Mouse (Mus musculus): ENCODE data around the gene Tmem63b. TPM values are rescaled to one million over a fixed set of nuclear protein-coding genes. Genes with fewer than 3 reads are reported as not detected.

Tmem63b gene
- polyA plus RNA-seq, 1 experiment from 2014 or later = 35.6 TPM

GRCm38 (mm10) chr17:45682843-45683242 is 3.9 kb downstream of the Tmem63b start:
- Histone ChIP-seq H3K4me2 (replicated peaks; ENCODE audit: low read depth, low read length) (no peak overlapping the region), H3K4me3 (ENCODE audit: low read length) (no peak overlapping the region), H3K36me3 (ENCODE audit: insufficient read depth, low read length) (peaks cover 4% of the 10 kb centered on the region; the same call in 1 of the 2 replicates), H3K9ac (replicated peaks; ENCODE audit: low read length) (no peak overlapping the region; the same call in 1 of the 2 replicates), H3K27me3 (ENCODE audit: insufficient read depth, low read length) (no peaks in the 10 kb centered on the region), H3K4me1 (ENCODE audit: insufficient read depth, low read length) (peaks cover 28% of the 10 kb centered on the region), H3K9me3 (ENCODE audit: low read length) (no peaks in the 10 kb centered on the region), H3K27ac (ENCODE audit: low read length) (no peak overlapping the region)
- no peak for ATAC-seq (ENCODE audit: low FRiP score, low TSS enrichment)
- 85% methylated on average over 4 of the region's 4 CpGs for WGBS

DNA sequence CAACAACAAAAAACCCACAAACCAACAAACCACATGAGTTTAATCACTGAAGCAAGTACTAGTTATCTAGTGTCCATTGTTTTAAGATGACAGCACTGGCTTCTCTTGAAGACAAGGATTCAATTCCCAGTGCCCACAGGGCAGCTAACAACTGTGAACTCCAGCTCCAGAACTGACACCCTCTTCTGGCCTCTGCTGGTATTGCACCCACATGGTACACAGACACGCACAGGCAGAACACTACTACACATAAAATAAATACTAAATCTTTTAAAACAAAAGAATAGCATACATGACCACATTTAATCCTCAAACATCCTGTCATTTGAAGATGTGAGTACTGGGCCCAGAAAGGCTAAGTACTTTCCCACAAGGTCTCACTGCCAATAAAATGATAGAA is 5.1 kb downstream of the Tmem63b start:
- Histone ChIP-seq H3K4me3 (ENCODE audit: low read length) (no peak overlapping the region), H3K4me1 (ENCODE audit: insufficient read depth, low read length) (peaks cover 17% of the 10 kb centered on the region), H3K9me3 (ENCODE audit: low read length) (no peaks in the 10 kb centered on the region), H3K4me2 (replicated peaks; ENCODE audit: low read depth, low read length) (no peak overlapping the region), H3K27ac (ENCODE audit: low read length) (no peak overlapping the region), H3K36me3 (ENCODE audit: insufficient read depth, low read length) (peaks cover 10% of the 10 kb centered on the region; the same call in 1 of the 2 replicates), H3K9ac (replicated peaks; ENCODE audit: low read length) (no peak overlapping the region), H3K27me3 (ENCODE audit: insufficient read depth, low read length) (no peaks in the 10 kb centered on the region)
- no peak for ATAC-seq (ENCODE audit: low FRiP score, low TSS enrichment)
- WGBS = 97% methylated on average over 1 of the region's 1 CpGs

GRCm38 (mm10) chr17:45680391-45680980 is 6.2 kb downstream of the Tmem63b start:
- H3K27me3 ChIP-seq (ENCODE audit: insufficient read depth, low read length) = no peaks in the 10 kb centered on the region
- H3K4me1 ChIP-seq (ENCODE audit: insufficient read depth, low read length) = peaks cover 17% of the 10 kb centered on the region
- H3K4me3 ChIP-seq (ENCODE audit: low read length) = no peak overlapping the region
- peak overlapping the region; percentile 16; the same call in 1 of the 2 replicates for H3K4me2 ChIP-seq (replicated peaks; ENCODE audit: low read depth, low read length)
- peak overlapping the region; percentile 2; the same call in 1 of the 2 replicates for H3K27ac ChIP-seq (ENCODE audit: low read length)
- no peaks in the 10 kb centered on the region for H3K9me3 ChIP-seq (ENCODE audit: low read length)
- WGBS = 43% methylated on average over 8 of the region's 8 CpGs
- peaks cover 13% of the 10 kb centered on the region; the same call in 1 of the 2 replicates for H3K36me3 ChIP-seq (ENCODE audit: insufficient read depth, low read length)
- H3K9ac ChIP-seq (replicated peaks; ENCODE audit: low read length) = peak overlapping the region; percentile 40
- ATAC-seq (ENCODE audit: low FRiP score, low TSS enrichment) = peak; percentile 60

DNA sequence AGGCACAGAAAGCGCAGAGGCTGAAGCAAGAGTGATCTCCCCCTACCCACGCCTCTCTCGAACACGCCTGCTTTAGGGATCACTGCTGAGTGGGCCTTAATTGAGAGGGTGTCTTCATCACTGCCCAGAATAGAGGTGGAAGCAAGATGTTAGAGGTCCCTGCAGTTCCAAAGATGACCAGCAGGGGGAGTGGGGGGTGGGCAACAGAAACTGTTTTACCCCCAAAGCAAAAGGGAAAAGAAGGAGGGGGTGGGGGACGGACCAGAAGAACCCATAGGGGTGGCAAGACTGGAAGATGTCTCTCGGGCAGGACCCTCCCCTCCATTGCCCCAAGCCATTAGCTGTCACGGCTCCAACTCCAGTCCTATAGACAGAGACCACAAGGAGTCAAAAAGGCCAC is 8.6 kb downstream of the Tmem63b start:
- ATAC-seq (ENCODE audit: low FRiP score, low TSS enrichment) = no peak
- 34% methylated on average over 7 of the region's 7 CpGs for WGBS
- H3K4me1 ChIP-seq (ENCODE audit: insufficient read depth, low read length) = peaks cover 9% of the 10 kb centered on the region

DNA sequence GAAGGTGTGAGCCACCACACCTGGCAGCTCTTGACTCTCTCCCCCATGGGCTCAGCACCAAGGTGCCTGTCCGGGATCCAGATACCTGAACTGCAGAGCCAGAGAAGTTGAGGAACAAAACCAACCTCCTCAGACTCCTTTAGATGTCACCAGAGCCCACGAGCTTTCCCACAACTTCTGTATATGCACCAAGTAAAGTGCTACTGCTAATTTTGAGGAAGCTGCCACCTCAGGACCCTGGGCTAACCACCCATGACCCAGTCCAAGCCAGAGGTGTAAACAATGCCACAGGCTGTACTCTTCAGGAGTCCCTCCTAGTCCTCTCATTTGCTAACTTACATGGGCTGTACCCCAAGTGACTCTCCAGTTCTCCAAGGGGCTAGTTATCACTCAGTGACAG is 14.1 kb downstream of the Tmem63b start:
- ATAC-seq (ENCODE audit: low FRiP score, low TSS enrichment) = no peak
- no peak overlapping the region for H3K4me2 ChIP-seq (replicated peaks; ENCODE audit: low read depth, low read length)
- no peak overlapping the region for H3K9ac ChIP-seq (replicated peaks; ENCODE audit: low read length)
- H3K27ac ChIP-seq (ENCODE audit: low read length) = no peak overlapping the region
- no peaks in the 10 kb centered on the region for H3K9me3 ChIP-seq (ENCODE audit: low read length)
- WGBS = 78% methylated on average over 2 of the region's 2 CpGs
- H3K36me3 ChIP-seq (ENCODE audit: insufficient read depth, low read length) = peaks cover 41% of the 10 kb centered on the region
- no peaks in the 10 kb centered on the region for H3K4me1 ChIP-seq (ENCODE audit: insufficient read depth, low read length)
- H3K4me3 ChIP-seq (ENCODE audit: low read length) = no peak overlapping the region
- H3K27me3 ChIP-seq (ENCODE audit: insufficient read depth, low read length) = no peaks in the 10 kb centered on the region

More for the DNA sequence above, 8.6 kb downstream of the Tmem63b start:
- Histone ChIP-seq H3K4me3 (ENCODE audit: low read length) (no peak overlapping the region), H3K9me3 (ENCODE audit: low read length) (no peaks in the 10 kb centered on the region), H3K4me2 (replicated peaks; ENCODE audit: low read depth, low read length) (no peak overlapping the region), H3K9ac (replicated peaks; ENCODE audit: low read length) (no peak overlapping the region), H3K36me3 (ENCODE audit: insufficient read depth, low read length) (peaks cover 17% of the 10 kb centered on the region; the same call in 1 of the 2 replicates), H3K27me3 (ENCODE audit: insufficient read depth, low read length) (no peaks in the 10 kb centered on the region), H3K27ac (ENCODE audit: low read length) (no peak overlapping the region)

GRCm38 (mm10) chr17:45671821-45672220 is 14.9 kb downstream of the Tmem63b start:
- Histone ChIP-seq H3K9me3 (ENCODE audit: low read length) (no peaks in the 10 kb centered on the region), H3K27ac (ENCODE audit: low read length) (no peak overlapping the region), H3K4me1 (ENCODE audit: insufficient read depth, low read length) (no peaks in the 10 kb centered on the region), H3K4me3 (ENCODE audit: low read length) (no peak overlapping the region), H3K36me3 (ENCODE audit: insufficient read depth, low read length) (peaks cover 45% of the 10 kb centered on the region), H3K27me3 (ENCODE audit: insufficient read depth, low read length) (no peaks in the 10 kb centered on the region), H3K9ac (replicated peaks; ENCODE audit: low read length) (no peak overlapping the region), H3K4me2 (replicated peaks; ENCODE audit: low read depth, low read length) (no peak overlapping the region)
- no peak for ATAC-seq (ENCODE audit: low FRiP score, low TSS enrichment)
- whole genome bisulfite sequencing = 93% methylated on average over 1 of the region's 1 CpGs

DNA sequence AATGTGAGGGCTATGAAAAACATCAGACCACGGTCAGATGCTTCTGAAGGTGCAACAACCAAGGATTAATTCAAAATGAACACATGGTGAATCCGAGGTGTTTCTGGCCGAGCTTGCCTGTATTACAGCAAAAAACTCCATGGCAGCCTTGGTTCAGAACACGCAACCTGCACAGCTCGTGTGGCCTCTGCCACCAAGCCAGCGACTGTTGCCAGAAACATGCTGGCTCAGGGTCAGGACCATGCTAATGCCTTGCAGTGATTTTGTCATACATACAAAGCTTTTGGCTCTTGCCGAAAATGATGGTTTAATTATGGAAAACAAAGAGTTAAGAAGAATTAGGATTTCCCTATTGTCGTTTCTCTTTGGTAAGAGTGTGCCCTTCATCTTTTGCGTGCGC is 18.7 kb downstream of the Tmem63b start:
- H3K36me3 ChIP-seq (ENCODE audit: insufficient read depth, low read length) = peaks cover 62% of the 10 kb centered on the region
- H3K4me2 ChIP-seq (replicated peaks; ENCODE audit: low read depth, low read length) = no peak overlapping the region
- no peak overlapping the region for H3K4me3 ChIP-seq (ENCODE audit: low read length)
- whole genome bisulfite sequencing = 92% methylated on average over 10 of the region's 10 CpGs
- ATAC-seq (ENCODE audit: low FRiP score, low TSS enrichment) = no peak
- H3K27me3 ChIP-seq (ENCODE audit: insufficient read depth, low read length) = no peaks in the 10 kb centered on the region
- H3K27ac ChIP-seq (ENCODE audit: low read length) = no peak overlapping the region
- H3K4me1 ChIP-seq (ENCODE audit: insufficient read depth, low read length) = no peaks in the 10 kb centered on the region
- no peak overlapping the region for H3K9ac ChIP-seq (replicated peaks; ENCODE audit: low read length)
- no peaks in the 10 kb centered on the region for H3K9me3 ChIP-seq (ENCODE audit: low read length)

DNA sequence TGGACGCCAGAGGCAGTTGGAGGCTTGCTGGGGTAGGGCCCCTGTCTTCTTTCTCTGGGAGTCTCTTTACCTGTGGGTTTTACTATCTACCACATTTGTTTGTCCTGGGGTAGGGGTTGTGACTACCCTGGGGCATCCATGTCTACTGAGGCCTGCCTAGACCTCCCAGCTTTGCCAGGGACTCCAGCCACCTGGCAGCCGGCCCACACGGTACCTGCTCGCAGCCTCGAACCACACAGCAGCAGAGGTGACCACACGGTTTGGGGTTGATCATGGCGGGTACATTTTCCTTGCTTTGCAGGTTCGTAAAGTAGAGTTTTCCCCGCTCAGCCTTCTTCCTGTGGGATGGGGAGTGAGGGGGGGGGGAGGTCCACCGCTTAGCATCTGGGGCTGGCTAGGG is 19.2 kb downstream of the Tmem63b start:
- no peak for ATAC-seq (ENCODE audit: low FRiP score, low TSS enrichment)
- WGBS = 87% methylated on average over 10 of the region's 10 CpGs

DNA sequence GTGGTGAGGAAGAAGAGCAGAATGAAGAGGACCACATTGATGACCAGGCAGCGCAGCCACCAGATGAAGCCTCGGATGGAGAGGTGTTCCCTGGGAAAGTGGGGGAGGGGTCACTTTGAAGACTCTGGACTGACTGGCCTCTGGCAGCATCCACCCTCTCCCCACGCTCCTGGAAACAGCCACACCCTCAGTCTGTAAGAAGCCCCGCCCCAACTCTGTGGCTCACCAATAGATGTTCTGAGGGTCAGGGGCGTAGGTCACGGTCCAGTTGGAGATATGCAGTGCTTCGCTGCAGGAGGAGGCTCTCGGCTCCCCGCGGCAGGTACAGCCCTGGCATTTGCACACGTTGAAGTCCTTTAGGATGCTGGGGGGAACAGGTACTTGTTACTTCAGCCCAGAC is 20.6 kb downstream of the Tmem63b start:
- no peak overlapping the region for H3K9ac ChIP-seq (replicated peaks; ENCODE audit: low read length)

More for the DNA sequence above, 19.2 kb downstream of the Tmem63b start:
- Histone ChIP-seq H3K4me3 (ENCODE audit: low read length) (no peak overlapping the region), H3K9me3 (ENCODE audit: low read length) (no peaks in the 10 kb centered on the region), H3K9ac (replicated peaks; ENCODE audit: low read length) (no peak overlapping the region), H3K4me1 (ENCODE audit: insufficient read depth, low read length) (no peaks in the 10 kb centered on the region), H3K27me3 (ENCODE audit: insufficient read depth, low read length) (no peaks in the 10 kb centered on the region), H3K27ac (ENCODE audit: low read length) (no peak overlapping the region), H3K36me3 (ENCODE audit: insufficient read depth, low read length) (peaks cover 57% of the 10 kb centered on the region), H3K4me2 (replicated peaks; ENCODE audit: low read depth, low read length) (no peak overlapping the region)

DNA sequence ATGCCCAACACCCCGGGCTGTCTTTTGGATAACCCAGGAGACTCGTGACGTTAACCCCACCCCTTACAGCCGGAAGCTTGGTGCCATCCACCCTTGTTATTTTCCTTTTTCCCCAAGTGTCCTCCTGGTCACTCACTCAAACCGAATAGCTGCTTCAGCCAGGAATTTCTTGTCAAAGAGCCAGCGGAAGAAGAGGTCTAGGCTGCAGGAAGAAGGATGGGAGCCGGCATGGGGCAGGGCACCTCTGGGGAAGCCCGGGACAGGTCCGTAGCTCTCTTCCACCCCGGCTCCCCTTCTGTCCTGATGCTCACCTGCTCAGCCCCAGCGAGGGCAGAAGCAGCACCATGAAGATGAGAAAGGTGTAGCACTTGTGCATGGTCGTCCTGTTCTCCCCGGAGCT is 22.1 kb downstream of the Tmem63b start:
- Histone ChIP-seq H3K36me3 (ENCODE audit: insufficient read depth, low read length) (peaks cover 47% of the 10 kb centered on the region), H3K4me3 (ENCODE audit: low read length) (no peak overlapping the region), H3K4me2 (replicated peaks; ENCODE audit: low read depth, low read length) (no peak overlapping the region), H3K27ac (ENCODE audit: low read length) (no peak overlapping the region), H3K9ac (replicated peaks; ENCODE audit: low read length) (no peak overlapping the region), H3K9me3 (ENCODE audit: low read length) (no peaks in the 10 kb centered on the region), H3K27me3 (ENCODE audit: insufficient read depth, low read length) (no peaks in the 10 kb centered on the region), H3K4me1 (ENCODE audit: insufficient read depth, low read length) (peaks cover 9% of the 10 kb centered on the region; the same call in 1 of the 2 replicates)
- 84% methylated on average over 13 of the region's 13 CpGs for WGBS
- ATAC-seq (ENCODE audit: low FRiP score, low TSS enrichment) = no peak

More for the DNA sequence above, 20.6 kb downstream of the Tmem63b start:
- Histone ChIP-seq H3K27ac (ENCODE audit: low read length) (no peak overlapping the region), H3K4me1 (ENCODE audit: insufficient read depth, low read length) (0 out of 2 replicates have a peak, but pooled peaks cover under 1% of the 10 kb centered on the region), H3K9me3 (ENCODE audit: low read length) (no peaks in the 10 kb centered on the region), H3K27me3 (ENCODE audit: insufficient read depth, low read length) (no peaks in the 10 kb centered on the region), H3K36me3 (ENCODE audit: insufficient read depth, low read length) (peaks cover 59% of the 10 kb centered on the region), H3K4me2 (replicated peaks; ENCODE audit: low read depth, low read length) (no peak overlapping the region), H3K4me3 (ENCODE audit: low read length) (no peak overlapping the region)
- no peak for ATAC-seq (ENCODE audit: low FRiP score, low TSS enrichment)
- 78% methylated on average over 11 of the region's 11 CpGs for WGBS

All from kidney, embryonic 16.5 days (tissue).